Mouse (Mus musculus): ENCODE measurements around the gene Mex3d.

GRCm38 (mm10) chr10:80356001-80356682, 31.3 kb downstream of the Mex3d start, which contains the start of gene Plk5:
- TF ChIP-seq POLR2A (IDR thresholded peaks at IDR 0.05; ENCODE audit: borderline replicate concordance, extremely low read depth, insufficient read depth, insufficient read length, poor library complexity, severe bottlenecking): no peak
- TF ChIP-seq CTCF (IDR thresholded peaks at IDR 0.05; ENCODE audit: borderline replicate concordance, extremely low read depth, insufficient read depth, insufficient read length): no peak
